Mouse (Mus musculus): ENCODE measurements around the gene Galnt17.

DNA sequence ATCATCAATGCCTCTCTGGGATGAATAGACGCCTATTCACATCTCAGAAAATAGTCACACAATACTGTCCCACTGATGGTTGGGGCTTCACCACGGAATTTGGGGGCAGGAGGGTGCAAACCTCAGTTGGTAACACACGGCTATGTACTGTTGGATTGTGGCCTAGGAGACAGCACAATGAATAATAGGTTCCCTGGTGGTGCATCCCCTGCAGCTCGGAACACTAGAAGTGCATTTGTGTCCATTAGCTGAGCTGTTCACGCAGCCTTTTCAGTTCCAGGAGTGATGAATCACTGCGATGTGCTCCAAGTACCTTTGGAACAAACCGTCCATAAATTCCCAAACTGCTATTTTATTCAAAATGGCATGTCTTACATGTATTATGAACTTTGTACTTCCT lies 142.6 kb downstream of the Galnt17 start:
- no peak for TF ChIP-seq POLR2A (IDR thresholded peaks at IDR 0.05; ENCODE audit: low read depth, low read length)
- no peak for TF ChIP-seq CTCF (IDR thresholded peaks at IDR 0.05; ENCODE audit: extremely low read depth, insufficient read length, insufficient replicate concordance, low read depth, low read length)
